18 mouse cellular contexts compared by ENCODE assay signal in genomic region chr6:84197811-84198213, GRCm38 (mm10).
DNase-seq lines count a peak whose midpoint lies in the region; ATAC-seq lines count a peak whose summit lies in the region.
"Had no signal": no experiment of that assay in that cellular context is flagged by ENCODE, and none has a peak within 500 bp of the region (broad histone marks: within the 10 kb centered on the region; RNA-seq: fewer than 3 reads in every experiment).

No protein-coding gene starts in this region.

- 0 out of 2 replicates have a peak overlapping the region, but pooled peaks have one; percentile 25 for H3K27ac ChIP-seq in midbrain, embryonic 13.5 days
- H3K27ac ChIP-seq in midbrain, embryonic 15.5 days = no peak overlapping the region
- H3K27ac ChIP-seq in limb, embryonic 13.5 days = peak overlapping the region; percentile 33; the same call in 1 of the 2 replicates
- H3K27ac ChIP-seq: embryonic facial prominence, embryonic 12.5 days; heart, adult 2 months; hindbrain, embryonic 13.5 days; intestine, embryonic 15.5 days; kidney, embryonic 15.5 days; liver, embryonic 15.5 days had no signal

- H3K4me1 ChIP-seq in midbrain, embryonic 13.5 days (replicated peaks) = peaks cover 7% of the 10 kb centered on the region
- peaks cover 3% of the 10 kb centered on the region; the same call in 1 of the 2 replicates for H3K4me1 ChIP-seq in midbrain, embryonic 15.5 days
- peaks cover 33% of the 10 kb centered on the region for H3K4me1 ChIP-seq in limb, embryonic 13.5 days
- H3K4me1 ChIP-seq: embryonic facial prominence, embryonic 12.5 days; intestine, embryonic 15.5 days; kidney, embryonic 15.5 days; liver, embryonic 15.5 days had no signal

- H3K4me3 ChIP-seq in midbrain, embryonic 13.5 days (replicated peaks) = no peak overlapping the region
- H3K4me3 ChIP-seq in midbrain, embryonic 15.5 days = no peak overlapping the region
- no peak overlapping the region for H3K4me3 ChIP-seq in limb, embryonic 13.5 days
- H3K4me3 ChIP-seq: embryonic facial prominence, embryonic 12.5 days; heart, adult 2 months; hindbrain, embryonic 13.5 days; intestine, embryonic 15.5 days; kidney, embryonic 15.5 days; liver, embryonic 15.5 days had no signal

- ATAC-seq in midbrain, embryonic 13.5 days = peak; percentile 60; the same call in 1 of the 2 replicates
- ATAC-seq in midbrain, embryonic 15.5 days (replicated peaks) = no peak
- ATAC-seq in limb, embryonic 13.5 days (ENCODE audit: low FRiP score, low read depth) = peak; percentile 91
- ATAC-seq: intestine, embryonic 15.5 days; lung, postnatal 0 days had no signal

- WGBS in midbrain, embryonic 13.5 days = 21% methylated on average over 5 of the region's 5 CpGs
- WGBS in midbrain, embryonic 15.5 days = 26% methylated on average over 5 of the region's 5 CpGs
- WGBS in limb, embryonic 13.5 days = 7% methylated on average over 5 of the region's 5 CpGs

- H3K27me3 ChIP-seq in midbrain, embryonic 13.5 days = no peaks in the 10 kb centered on the region
- H3K27me3 ChIP-seq in midbrain, embryonic 15.5 days (replicated peaks) = no peaks in the 10 kb centered on the region
- peaks cover 6% of the 10 kb centered on the region; the same call in 1 of the 2 replicates for H3K27me3 ChIP-seq in limb, embryonic 13.5 days
- H3K27me3 ChIP-seq: embryonic facial prominence, embryonic 12.5 days; hindbrain, embryonic 13.5 days; intestine, embryonic 15.5 days; kidney, embryonic 15.5 days; liver, embryonic 15.5 days had no signal

- no peaks in the 10 kb centered on the region for H3K36me3 ChIP-seq in midbrain, embryonic 13.5 days
- H3K36me3 ChIP-seq in midbrain, embryonic 15.5 days (replicated peaks) = no peaks in the 10 kb centered on the region
- no peaks in the 10 kb centered on the region for H3K36me3 ChIP-seq in limb, embryonic 13.5 days
- H3K36me3 ChIP-seq: embryonic facial prominence, embryonic 12.5 days; hindbrain, embryonic 13.5 days; intestine, embryonic 15.5 days; kidney, embryonic 15.5 days; liver, embryonic 15.5 days had no signal

- no peak overlapping the region for H3K9ac ChIP-seq in midbrain, embryonic 13.5 days (replicated peaks)
- H3K9ac ChIP-seq in midbrain, embryonic 15.5 days = no peak overlapping the region
- H3K9ac ChIP-seq in limb, embryonic 13.5 days = no peak overlapping the region
- H3K9ac ChIP-seq: embryonic facial prominence, embryonic 12.5 days; hindbrain, embryonic 13.5 days; intestine, embryonic 15.5 days; kidney, embryonic 15.5 days; liver, embryonic 15.5 days had no signal

- DNase-seq in hindlimb bud, embryonic 11.5 days (ENCODE audit: extremely low spot score, low read depth, low spot score) = peak; percentile 53
- DNase-seq in thymus, postnatal 10 days (ENCODE audit: low spot score in 2 of 2) = peak; percentile 61 to 62
- no peak for DNase-seq in left cerebral cortex, adult 8-10 months (ENCODE audit: low spot score in 2 of 2)
- DNase-seq in right cerebral cortex, postnatal 10 days (ENCODE audit: low spot score in 2 of 2) = no peak
- no peak for DNase-seq in urinary bladder, adult 18-20 months (ENCODE audit: low spot score in 2 of 2)
- DNase-seq: adrenal gland, postnatal 36 days; cerebellum, adult 9-10 months; heart, adult 2 months; layer of hippocampus, postnatal 36 days had no signal

- no peak overlapping the region for H3K4me2 ChIP-seq in midbrain, embryonic 13.5 days (replicated peaks)
- H3K4me2 ChIP-seq in midbrain, embryonic 15.5 days = no peak overlapping the region
- no peak overlapping the region for H3K4me2 ChIP-seq in limb, embryonic 13.5 days (replicated peaks)
- H3K4me2 ChIP-seq: embryonic facial prominence, embryonic 12.5 days; hindbrain, embryonic 13.5 days; intestine, embryonic 15.5 days; kidney, embryonic 15.5 days; liver, embryonic 15.5 days had no signal

- H3K9me3 ChIP-seq in midbrain, embryonic 13.5 days = no peaks in the 10 kb centered on the region
- no peaks in the 10 kb centered on the region for H3K9me3 ChIP-seq in midbrain, embryonic 15.5 days
- H3K9me3 ChIP-seq in limb, embryonic 13.5 days = no peaks in the 10 kb centered on the region
- H3K9me3 ChIP-seq: embryonic facial prominence, embryonic 12.5 days; hindbrain, embryonic 13.5 days; intestine, embryonic 15.5 days; kidney, embryonic 15.5 days; liver, embryonic 15.5 days had no signal

Comparison
In these comparisons a context has a peak if more than half of its experiments do, and no peak if none do; other contexts are left out.
1. DNase-seq: peak in hindlimb bud, embryonic 11.5 days (single experiment) and thymus, postnatal 10 days (2 of 2); none in left cerebral cortex, adult 8-10 months (0 of 2), right cerebral cortex, postnatal 10 days (0 of 2) and urinary bladder, adult 18-20 months (0 of 2).